Mouse (Mus musculus): ENCODE results near the gene Zfp1. TPM values are rescaled to one million over a fixed set of nuclear protein-coding genes. Genes with fewer than 3 reads are reported as not detected.

Gene Zfp1
- total RNA-seq (2017): 26.1 and 27.6 TPM in 2 replicates

- ATAC-seq (ENCODE audit: extremely low read depth, insufficient number of reproducible peaks, low FRiP score, poor library complexity, severe bottlenecking): peak; percentile 91
Observed at GRCm38 (mm10) chr8:111643264-111644141, at the start of gene Zfp1. Zfp1 (plus strand) TSS chr8:111643401.

GRCm38 (mm10) chr8:111594044-111594840 lies 49.0 kb upstream of the Zfp1 start:
- no peak for ATAC-seq (ENCODE audit: extremely low read depth, insufficient number of reproducible peaks, low FRiP score, poor library complexity, severe bottlenecking)

- ATAC-seq (ENCODE audit: extremely low read depth, insufficient number of reproducible peaks, low FRiP score, poor library complexity, severe bottlenecking): no peak
Observed at GRCm38 (mm10) chr8:111594951-111595350, 48.2 kb upstream of the Zfp1 start.

- peak; percentile 88 for ATAC-seq (ENCODE audit: extremely low read depth, insufficient number of reproducible peaks, low FRiP score, poor library complexity, severe bottlenecking)
Observed at GRCm38 (mm10) chr8:111595712-111596484, 47.3 kb upstream of the Zfp1 start.

DNA sequence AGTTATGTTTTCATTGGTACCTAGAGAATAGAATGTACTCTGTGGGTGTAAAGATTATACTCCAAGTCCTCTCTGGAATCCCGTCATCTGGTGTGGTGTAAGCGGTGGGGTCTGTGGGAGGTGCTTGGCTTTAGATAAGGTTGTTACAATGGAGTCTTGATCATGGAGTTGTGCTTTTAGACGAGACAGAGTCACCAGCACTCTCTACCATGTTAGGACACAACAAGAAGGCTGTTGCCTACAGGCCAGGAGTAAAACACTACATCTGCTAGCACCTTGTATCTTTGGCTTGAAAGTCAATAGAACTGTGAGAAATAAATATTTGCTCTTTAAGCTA lies 46.7 kb upstream of the Zfp1 start:
- ATAC-seq (ENCODE audit: extremely low read depth, insufficient number of reproducible peaks, low FRiP score, poor library complexity, severe bottlenecking): no peak

DNA sequence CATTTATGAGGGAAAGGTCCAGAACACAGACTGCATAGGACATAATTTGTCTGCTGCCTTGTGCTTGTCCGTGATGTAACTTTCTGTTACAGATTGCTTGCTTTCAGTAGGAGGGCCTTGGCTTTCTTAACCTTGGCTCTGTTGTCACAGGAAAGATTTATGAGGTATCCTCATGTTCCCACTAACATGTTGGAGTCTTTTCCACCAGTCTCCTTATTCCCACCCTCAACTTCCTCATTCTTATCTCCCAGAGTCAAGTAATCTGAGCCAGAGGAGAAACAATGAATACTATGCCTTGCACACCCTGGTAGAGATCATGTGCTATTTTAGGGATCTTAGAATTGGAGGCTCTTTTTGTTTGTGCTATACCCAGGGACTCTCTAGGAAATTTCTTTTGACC lies 45.9 kb upstream of the Zfp1 start:
- ATAC-seq (ENCODE audit: extremely low read depth, insufficient number of reproducible peaks, low FRiP score, poor library complexity, severe bottlenecking): no peak

DNA sequence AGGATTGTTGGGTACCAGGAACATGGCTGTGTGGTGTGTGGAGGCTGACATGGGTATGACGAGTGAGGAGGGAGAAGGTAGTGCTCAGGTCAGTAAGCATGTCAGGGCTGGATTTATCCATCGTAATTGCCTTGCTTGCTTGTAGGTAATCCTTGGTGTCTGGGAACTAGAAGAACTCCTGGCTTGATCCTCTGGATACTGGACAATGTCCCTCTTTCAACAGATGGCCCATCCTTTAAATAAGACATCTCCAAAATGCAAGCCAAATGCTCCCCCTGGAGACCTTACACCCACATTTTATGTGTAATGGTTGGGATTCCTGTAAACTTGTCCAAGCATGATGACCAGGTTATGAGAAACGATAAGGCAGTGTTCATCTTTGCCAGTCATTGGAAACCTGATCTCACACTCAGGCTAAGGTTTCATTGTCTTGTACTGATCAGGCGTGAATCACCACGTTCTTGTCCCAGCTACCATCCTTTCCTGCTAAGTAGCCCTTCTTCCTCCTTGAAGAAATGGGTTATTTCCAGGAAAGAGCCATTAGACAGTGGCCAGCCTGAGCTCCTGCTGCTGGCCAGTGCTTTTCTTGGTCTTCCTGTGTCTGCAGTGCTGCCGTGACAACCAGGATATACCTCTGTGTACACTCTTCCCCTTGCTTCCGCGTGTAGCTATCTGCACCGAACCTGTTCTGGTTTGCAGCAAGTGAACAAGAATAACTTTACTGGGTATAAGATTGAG lies 43.3 kb upstream of the Zfp1 start:
- ATAC-seq (ENCODE audit: extremely low read depth, insufficient number of reproducible peaks, low FRiP score, poor library complexity, severe bottlenecking): no peak

DNA sequence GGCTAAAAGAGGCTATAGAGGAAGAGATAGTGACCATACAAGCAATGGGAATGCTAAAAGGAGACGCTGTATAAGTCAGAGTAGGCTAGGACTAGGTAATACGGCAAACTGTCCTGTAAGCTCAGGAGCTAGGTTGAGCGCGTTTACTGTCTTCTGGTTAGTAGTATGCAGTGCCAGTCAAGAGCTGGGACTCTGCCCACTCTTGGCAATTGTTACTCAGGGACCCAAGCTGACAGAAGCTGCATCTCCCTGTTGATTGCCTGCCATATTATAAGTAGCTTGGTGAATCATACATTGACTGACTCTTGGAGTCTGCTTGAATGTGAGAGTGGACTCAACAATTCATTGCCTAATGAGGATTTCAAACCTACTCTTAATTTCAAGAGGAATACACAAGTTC lies 41.2 kb upstream of the Zfp1 start:
- ATAC-seq (ENCODE audit: extremely low read depth, insufficient number of reproducible peaks, low FRiP score, poor library complexity, severe bottlenecking): no peak

GRCm38 (mm10) chr8:111604986-111605385 lies 38.2 kb upstream of the Zfp1 start:
- ATAC-seq (ENCODE audit: extremely low read depth, insufficient number of reproducible peaks, low FRiP score, poor library complexity, severe bottlenecking): no peak

- ATAC-seq (ENCODE audit: extremely low read depth, insufficient number of reproducible peaks, low FRiP score, poor library complexity, severe bottlenecking): no peak
Observed at GRCm38 (mm10) chr8:111606961-111607360, 36.2 kb upstream of the Zfp1 start.

DNA sequence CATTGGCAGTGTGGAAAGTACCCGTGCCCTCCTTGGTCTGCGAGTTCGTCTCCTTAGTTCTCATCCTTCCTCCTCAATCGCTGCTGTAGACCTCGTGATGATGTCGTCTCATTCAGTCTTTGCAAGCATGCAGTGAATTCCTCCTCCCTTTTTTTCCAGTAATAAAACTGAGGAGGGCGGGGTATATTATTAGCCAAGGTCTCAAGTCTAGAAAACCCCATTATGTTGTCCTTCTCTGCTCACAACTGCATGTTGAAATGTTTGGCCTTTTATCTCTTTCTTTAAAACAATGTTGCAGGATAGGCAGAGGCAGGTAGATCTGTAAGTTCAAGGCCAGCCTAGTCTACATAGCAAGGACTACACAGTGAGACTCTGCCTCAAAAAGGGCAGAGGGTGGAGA lies 35.8 kb upstream of the Zfp1 start:
- ATAC-seq (ENCODE audit: extremely low read depth, insufficient number of reproducible peaks, low FRiP score, poor library complexity, severe bottlenecking): no peak

DNA sequence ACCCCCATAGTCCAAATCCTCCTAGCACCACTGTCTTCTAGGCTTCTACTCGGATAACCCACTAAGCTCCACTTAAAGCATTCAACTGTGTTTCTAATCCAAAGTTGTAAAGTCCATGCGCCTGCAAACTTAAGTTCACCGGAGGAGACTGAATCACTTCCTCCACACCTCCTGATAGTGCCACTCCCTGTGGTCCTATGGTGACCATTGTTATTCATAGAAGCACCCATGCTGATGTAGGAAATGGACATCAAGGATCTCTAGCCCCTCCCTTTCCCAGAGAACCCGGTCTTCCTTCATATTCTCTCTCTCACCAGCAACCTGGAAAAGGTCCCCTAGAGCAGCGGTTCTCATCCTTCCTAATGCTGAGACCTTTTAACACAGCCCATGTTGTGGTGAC lies 30.0 kb upstream of the Zfp1 start:
- ATAC-seq (ENCODE audit: extremely low read depth, insufficient number of reproducible peaks, low FRiP score, poor library complexity, severe bottlenecking): no peak

- ATAC-seq (ENCODE audit: extremely low read depth, insufficient number of reproducible peaks, low FRiP score, poor library complexity, severe bottlenecking): 0 out of 2 replicates have a peak, but pooled peaks have one; percentile 36
Observed at GRCm38 (mm10) chr8:111614786-111615701, 28.2 kb upstream of the Zfp1 start.

GRCm38 (mm10) chr8:111617812-111618211 lies 25.4 kb upstream of the Zfp1 start:
- no peak for ATAC-seq (ENCODE audit: extremely low read depth, insufficient number of reproducible peaks, low FRiP score, poor library complexity, severe bottlenecking)

DNA sequence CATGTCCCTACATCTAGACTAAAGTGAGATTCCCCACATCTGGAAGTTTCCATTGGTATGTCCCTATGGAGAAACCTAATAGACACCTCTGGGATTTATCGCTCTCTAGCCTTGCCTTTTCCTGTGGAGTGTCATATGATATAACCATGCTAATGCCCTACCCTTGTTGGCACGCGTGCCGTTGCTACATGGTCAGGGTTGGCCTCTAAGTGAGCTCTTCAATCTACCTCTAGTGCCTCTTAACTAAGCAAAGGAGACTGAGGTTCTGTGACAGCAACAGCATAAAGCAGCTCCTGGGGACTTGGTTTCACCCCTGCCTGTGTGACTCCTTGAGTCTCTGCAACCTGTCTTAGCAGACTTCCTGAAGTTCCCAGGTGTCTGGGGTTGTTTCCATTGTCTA lies 24.9 kb upstream of the Zfp1 start:
- no peak for ATAC-seq (ENCODE audit: extremely low read depth, insufficient number of reproducible peaks, low FRiP score, poor library complexity, severe bottlenecking)

- ATAC-seq (ENCODE audit: extremely low read depth, insufficient number of reproducible peaks, low FRiP score, poor library complexity, severe bottlenecking): no peak
Observed at GRCm38 (mm10) chr8:111619936-111620335, 23.3 kb upstream of the Zfp1 start.

- ATAC-seq (ENCODE audit: extremely low read depth, insufficient number of reproducible peaks, low FRiP score, poor library complexity, severe bottlenecking): no peak
Observed at GRCm38 (mm10) chr8:111622104-111622503, 21.1 kb upstream of the Zfp1 start.

- no peak for ATAC-seq (ENCODE audit: extremely low read depth, insufficient number of reproducible peaks, low FRiP score, poor library complexity, severe bottlenecking)
Observed at GRCm38 (mm10) chr8:111622553-111622952, 20.6 kb upstream of the Zfp1 start.
